Mouse (Mus musculus): ENCODE results near the gene Gabrg3.

Gene Gabrg3

DNA sequence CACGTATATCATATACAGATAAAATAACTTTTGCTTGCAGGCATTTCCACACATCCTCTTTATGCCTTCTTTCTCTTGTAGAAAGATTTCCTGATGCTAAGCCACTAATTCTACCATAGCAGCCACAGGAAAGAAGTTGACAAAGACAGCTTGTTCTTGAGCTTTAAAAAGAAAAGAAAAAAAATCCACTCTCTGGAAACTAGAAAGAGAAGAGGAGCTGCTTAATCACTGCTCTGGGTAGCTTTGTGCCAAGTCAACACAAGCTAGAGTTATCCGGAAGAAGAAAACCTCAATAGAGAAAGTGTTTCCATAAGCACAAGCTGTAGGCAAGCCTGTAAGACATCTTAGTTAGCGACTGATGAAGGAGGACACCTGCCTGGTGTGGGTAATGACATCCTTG lies 321.6 kb downstream of the Gabrg3 start:
- no peak for DNase-seq (ENCODE audit: low spot score)

DNA sequence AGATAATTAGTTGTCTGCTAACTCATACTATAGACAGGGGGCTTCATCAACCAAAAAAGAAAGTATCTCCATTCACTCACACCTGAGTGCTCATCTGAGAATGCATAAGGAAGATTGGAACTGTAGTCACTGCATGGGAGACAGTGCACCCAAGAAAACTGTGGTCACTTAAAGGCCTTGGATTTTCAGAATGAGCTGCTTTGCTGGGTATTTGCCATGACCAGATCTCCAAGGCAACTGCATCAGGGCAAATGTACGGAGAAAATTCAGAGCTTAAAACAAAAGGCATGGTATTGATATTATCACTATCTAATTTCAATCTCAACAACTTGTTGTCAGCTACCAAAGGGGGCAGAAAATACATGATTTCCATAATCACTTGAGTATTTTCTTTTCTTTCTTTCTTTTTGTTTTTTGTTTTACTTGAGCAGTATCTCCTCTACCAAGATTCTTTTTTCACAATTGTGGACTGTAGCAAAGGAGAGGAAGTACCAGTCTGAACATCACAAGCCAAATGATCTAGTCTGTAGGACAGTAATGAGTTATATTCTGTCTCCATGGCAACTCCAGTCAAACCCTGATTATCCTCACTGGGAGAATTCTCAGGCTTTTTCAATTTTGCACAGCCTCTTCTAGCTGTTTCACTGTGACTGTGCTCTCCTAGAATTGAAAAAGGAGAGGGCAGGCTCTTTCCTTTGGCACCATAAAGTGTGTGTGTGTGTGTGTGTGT lies 335.9 kb downstream of the Gabrg3 start:
- DNase-seq (ENCODE audit: low spot score): no peak

DNA sequence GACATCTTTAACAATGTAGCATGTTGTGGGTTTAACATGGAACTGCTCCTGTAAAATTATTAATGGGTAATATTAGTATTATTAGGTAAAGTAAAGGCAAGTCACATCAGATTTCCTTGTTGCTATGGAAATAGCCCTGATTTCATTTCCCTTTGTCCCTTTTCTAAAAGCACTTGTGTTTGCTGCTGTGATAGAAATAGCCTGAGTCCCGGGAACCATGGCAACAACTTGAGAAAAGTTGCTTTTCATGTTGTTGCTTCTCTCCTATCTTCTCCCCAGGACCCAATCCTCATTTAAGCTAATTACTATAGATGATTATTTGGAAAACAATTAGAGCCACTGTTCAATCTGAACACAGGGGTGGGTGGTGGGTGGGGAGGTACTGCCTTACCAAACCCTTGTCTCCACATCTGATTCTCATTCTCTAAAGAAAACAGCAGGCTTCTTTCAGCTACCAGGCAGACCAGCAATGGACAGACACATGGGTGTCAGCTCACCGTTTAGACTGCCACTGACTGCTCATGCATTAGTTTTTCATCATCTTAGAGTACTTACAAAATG lies 349.0 kb downstream of the Gabrg3 start:
- DNase-seq (ENCODE audit: low spot score): no peak

DNA sequence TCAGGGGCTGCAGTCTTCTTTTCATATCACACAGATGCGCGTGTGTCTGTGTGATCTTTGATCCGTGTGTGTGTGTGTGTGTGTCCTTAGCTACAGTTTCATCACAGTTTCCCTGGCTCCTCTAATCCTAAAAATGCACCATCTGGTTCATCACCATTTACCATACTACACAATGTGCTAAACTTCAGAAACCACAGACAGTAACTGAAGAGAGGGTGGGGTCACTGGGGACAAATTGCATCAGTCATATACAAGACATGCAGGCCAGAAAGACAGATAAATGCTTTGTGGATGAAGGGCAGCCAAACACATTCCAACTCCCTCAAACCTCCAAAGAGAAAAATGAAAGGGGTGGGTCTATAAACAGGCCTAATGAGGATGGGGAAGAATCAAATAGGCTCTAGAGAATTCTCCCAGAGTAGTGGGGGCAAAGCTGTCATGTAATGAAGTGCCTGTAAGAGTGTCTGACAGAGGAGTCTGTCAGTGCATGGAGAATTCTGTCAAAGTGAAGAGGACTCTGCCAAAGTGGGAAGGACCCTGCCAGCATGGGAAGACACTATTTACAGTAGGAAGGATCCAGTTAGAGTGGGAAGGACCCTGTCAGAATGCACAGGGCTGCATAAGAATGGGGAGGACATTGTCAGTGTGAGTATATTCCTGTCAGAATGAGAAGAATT lies 386.3 kb downstream of the Gabrg3 start:
- no peak for DNase-seq (ENCODE audit: low spot score)

DNA sequence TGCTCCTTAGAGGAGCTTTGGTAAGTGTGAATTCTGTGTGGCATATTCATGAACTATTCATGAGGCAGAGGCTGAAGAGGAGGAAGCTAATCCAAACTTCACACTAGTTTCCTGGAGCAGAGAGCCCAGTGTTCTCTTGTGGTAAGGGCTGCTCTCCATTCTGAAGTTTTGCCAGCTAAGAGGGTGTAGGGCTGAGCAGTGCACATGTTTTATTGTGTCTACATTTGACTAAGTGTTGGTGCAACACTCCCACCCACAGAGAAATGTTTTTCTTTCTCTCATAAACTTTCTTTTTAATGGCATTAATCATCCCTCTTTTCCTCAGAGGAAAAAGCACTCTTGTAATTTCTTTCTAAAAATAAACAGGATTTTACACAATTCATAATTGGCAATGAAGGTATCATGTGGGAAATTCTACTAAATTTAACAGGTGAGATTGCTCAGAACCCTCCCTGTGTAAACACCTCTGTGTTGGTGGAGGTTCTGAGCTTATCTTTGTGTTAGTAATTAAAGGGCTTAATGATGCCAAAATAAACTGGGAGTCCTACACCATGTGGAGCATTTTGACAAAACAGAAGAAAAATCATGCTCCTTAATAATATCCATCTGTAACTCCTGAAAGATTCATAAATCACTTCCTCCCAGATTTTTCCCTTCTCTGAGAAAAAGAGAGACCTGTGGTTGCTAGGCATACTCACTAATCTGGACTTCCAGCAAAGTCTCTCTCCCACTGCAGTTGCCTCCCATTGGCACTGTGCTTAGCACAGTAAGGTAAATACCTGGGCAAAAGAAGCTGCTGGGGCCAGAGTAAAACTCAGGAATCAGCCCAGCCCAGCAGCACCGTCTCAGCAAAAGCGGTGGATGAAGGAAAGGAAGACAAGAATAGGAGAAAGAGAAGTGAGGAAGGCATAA lies 389.0 kb downstream of the Gabrg3 start:
- no peak for DNase-seq (ENCODE audit: low spot score)

DNA sequence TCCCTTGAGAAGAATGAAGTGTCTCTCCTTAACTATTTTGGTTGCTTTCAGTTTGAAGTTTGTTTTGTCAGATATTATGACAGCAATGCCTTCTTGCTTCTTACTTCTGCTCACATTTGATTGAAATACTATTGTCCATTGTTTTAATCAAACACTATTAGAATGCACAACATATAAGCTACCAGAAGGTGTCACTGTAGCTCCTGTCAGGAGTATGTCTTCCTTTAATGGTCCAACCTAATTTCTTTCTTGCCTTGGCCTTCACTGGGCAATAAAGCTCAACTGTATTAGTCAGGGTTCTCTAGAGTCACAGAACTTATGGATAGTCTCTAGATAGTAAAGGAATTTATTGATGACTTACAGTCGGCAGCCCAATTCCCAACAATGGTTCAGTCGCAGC lies 440.6 kb downstream of the Gabrg3 start:
- no peak for DNase-seq (ENCODE audit: low spot score)

DNA sequence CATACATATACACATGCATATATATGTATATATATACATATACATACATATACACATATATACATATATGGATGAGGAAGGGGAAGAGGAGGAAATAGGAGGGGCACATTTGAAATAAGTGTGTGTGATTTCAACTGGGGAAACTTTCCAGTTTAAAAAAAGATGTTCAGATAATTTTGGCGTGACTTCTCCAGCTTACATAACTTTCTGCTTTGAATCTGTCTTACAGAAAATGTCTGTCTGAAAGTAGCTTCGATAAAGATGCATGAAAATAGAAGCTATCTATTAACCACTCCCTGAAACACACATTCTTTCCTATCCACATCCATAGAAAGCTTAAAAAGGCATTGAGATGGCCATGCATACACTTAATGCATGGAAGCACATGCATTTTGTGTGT lies 445.4 kb downstream of the Gabrg3 start:
- no peak for DNase-seq (ENCODE audit: low spot score)

DNA sequence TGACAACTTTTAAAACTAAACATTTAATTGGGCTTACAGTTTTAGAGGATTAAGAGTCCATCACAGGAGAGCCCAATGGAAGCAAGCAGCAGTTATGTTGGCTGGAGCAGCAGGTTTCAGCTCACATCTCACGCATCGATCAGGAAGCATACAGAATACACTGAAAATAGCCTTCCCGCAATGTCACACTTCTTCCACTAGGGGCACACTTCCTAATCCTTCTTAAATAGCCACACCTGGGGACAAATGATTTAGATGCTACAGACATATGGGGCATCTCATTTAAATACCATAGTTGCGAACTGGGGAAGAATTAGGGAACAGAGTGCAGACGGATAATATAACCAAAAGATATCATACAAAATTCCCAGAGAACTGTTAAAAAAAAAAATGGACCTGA lies 449.0 kb downstream of the Gabrg3 start:
- DNase-seq (ENCODE audit: low spot score): no peak

DNA sequence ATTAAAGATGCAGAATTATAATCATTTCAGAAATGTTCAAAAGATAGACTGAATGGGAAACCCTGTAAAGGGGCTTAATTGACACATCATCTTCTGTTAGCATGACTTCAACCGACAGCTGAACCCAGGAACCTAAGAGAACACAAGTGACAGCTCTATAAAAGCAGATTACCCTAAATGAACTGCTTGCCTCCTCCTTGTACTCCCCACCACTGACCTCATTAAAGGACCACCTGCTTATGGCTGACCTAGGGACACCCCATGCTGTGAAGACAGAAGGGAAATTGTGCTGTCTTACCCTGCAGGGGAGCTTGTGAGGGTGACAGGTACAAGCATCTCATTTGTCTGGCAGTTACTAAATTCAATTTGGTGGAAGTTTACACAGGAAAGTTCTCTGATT lies 467.5 kb downstream of the Gabrg3 start:
- no peak for DNase-seq (ENCODE audit: low spot score)

DNA sequence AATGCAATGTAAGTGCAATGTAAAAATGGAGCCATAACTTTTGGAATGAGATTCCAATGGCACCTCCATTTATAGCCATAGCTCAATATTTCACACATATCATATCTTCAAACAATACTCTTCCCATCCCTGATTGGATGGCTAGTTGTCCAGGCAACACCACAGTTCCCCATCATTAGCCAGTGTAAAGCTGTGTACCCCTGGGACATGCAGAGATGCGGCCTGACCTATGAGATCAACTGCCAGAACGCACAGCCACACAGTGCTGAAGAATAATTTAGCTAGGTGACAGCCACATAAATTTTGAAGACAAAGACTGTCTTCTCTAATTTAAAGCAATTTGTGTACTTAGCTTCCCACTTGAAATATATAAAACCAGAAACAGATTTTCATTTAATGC lies 472.1 kb downstream of the Gabrg3 start:
- DNase-seq (ENCODE audit: low spot score): no peak

DNA sequence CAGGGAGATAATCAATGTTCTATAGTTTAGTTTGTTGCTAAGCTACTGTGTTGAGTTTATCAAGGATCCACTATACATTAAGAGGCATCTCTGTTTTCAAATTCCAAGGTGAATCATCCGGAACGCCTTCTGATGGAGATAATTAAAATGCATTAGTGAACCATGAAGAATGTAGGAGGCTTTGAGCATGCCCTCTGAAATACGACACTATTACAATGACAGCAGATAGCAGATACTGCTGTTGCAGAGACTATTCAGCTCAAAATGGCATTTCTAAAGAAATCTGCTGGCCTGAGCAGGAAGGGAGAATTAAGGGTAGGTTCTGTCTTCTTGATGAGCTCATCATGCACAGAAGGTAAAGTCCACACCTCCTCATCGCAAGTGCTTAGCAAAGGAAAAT lies 487.2 kb downstream of the Gabrg3 start:
- no peak for DNase-seq (ENCODE audit: low spot score)

DNA sequence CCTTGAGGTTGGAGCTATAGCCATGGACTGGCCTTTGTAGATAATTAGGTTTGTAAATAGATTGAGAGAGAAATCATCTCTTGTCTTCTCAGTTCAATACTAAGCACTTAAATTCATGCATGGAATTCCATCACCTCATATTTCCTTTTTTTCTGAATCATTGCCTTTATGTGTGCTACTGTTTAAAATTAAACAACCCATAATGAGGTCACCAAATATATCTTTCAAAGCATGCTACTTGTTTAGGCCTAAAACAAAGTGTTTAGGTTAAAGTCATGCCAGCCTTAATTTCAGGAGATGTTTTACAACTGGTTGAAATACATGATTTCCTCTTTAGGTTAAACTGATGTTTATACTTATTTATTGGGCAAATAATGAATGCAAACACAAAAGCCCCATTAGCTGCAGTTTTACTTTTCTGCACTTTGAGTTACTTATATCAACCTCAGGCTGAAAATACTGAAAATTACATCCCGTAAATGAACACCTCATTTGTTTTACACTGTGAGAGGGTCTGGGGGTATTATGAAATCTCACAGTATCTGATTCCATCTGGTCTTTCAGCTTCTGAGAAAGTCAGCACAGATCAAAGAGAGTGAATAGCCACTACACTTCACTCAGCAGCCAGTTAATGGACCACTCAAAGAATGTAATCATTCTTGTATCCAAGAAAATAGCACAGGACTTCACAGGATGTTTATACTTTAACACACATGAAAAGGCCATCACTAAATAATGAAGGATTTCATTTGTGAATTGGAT lies 519.5 kb downstream of the Gabrg3 start:
- no peak for DNase-seq (ENCODE audit: low spot score)

DNA sequence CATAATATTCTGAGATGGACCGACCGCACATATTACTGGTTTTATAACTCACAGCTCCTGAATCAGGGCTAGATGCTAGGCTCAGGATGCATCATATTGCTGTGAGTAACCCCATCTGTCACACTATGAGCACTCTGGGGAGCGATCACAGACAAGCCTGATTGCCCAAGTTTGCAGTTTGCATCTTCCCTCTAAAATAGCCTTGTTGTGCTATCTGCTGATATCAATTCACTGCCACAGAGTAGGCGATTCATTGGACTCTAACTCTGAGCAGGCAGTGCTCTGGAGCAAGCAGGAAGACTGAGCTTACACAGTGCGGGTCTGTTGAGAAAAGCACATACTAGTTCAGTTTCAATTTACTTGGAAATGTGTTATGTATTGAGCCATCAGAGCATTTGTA lies 543.4 kb downstream of the Gabrg3 start:
- DNase-seq (ENCODE audit: low spot score): no peak

DNA sequence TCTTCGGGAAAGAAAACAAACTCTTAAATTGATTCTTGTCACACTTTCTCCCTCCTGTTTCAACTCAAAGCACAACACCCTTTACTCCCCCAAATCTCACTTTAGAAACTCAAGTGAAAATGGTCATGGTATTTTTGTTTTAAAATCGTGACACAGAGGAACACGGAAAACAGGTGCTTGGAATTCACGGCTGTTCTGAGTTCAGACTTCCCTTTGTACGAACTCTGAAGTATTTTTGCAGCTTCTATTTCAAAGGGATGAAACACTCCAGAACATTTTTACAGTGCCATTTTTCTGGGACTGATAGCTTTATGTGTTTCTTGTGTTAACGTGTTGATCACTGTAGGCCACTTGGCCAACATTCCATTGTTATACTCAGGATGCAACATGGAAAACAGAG lies 561.5 kb downstream of the Gabrg3 start:
- DNase-seq (ENCODE audit: low spot score): no peak

DNA sequence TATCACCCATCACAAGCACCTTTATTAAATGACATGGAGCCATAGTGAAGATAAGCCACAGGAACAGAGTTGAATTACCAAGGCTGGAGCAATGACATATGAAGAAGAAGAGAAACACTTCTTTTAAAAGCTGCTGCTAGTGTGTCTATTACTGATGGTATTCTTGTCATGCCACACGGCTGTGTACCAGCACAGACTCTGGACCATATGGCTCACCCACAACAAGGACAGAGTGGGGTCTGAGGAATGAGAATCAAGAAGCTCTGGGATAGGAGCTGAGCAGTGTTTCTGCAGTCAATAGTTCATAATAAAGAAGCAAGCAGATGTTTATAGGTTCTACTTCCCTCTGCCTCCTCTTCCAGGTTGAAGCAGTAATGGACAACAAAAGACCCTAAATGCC lies 585.1 kb downstream of the Gabrg3 start:
- DNase-seq (ENCODE audit: low spot score): no peak

DNA sequence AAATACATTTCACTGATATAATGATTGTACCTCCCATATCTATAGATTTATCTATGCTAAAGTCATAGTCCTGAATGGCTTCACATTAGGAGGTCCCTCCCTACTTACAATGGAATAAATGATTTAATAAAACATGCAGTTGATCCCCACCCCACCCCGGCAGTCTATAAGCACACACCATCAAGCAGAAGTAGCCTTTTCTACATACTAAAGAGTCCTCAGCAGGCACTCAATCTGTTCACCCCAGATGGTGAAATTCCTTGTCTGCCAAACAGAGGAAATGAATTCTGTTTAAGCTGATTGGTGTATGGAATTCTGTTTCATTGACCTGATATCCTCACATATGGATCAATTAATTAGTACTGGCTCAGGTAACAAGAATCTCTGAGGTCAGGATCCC lies 607.9 kb downstream of the Gabrg3 start:
- DNase-seq (ENCODE audit: low spot score): no peak

DNA sequence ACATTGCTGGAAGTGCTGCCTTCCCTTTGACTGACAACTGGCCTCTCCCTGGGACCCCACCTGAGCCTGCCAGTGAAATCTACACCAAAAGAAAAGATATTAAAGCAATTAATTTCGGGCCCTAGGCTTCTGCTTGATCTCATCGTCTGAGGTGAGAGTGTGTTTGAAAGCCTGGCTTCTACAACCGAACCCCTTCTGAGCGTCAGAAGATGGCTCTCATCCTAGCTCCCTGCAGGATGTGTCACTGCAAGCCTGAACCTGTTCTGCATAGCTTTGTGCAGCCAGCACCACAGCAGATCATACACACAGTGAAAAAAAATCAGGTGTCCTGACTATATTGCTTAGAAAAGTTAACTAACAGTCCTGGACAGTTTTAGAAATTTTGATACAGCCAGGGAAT lies 618.8 kb downstream of the Gabrg3 start:
- DNase-seq (ENCODE audit: low spot score): no peak

DNA sequence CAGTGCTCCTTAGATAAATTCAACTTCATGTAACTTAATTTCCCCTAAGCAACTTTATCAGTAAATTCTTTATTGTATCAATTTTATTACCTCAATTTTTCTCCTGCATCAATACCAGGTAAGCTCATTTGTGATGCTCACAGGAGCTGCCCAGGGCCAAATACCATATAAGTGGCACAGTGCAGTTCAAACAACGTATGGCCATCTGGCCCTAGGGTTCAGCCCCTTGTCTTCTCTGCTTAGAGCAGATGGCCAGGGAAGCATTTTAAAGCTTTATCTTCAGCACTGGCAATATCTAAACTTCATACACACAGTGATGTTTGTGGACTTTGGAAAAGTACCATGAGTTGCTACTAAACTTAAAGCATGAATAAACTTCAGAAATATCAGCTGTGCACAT lies 619.2 kb downstream of the Gabrg3 start:
- no peak for DNase-seq (ENCODE audit: low spot score)

DNA sequence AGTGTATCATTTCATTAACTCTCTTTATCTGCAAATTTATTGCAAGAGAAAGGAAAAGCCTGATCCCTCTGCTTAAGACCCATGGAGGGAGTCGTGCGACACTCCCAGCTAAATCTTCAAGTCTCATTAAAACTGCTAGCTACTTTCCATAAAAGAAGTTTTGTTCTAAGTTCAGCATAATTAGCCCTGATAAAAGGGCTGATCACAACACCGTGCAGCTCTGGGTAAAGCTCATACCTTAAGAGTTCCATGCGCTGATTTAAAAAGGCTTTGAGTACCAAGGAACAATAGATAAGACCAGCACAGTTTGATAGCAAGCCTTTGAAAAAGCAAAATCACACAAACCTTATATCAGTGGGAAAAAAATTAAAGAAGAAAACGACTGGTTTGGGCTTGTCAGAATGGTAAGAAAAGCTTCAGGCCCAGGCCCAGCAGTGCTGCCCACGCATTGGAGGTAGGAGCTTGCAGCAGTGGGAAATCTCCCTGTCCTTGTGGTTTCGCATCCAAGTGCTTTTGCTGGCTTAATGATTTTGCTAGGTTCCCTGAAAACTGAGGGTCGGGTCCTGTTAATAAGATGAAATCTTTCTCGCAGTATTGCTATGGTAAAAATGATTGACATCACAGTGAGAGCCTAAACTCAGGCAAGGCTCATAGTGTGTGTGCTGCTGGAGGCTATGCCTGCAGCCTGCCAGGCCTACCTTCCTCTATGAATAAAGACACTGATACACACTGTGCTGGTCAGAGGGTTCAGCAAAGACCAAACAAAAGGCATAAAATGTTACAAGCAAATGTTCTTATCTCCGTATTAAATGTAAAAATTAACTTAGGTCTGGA lies 621.2 kb downstream of the Gabrg3 start:
- DNase-seq (ENCODE audit: low spot score): no peak

DNA sequence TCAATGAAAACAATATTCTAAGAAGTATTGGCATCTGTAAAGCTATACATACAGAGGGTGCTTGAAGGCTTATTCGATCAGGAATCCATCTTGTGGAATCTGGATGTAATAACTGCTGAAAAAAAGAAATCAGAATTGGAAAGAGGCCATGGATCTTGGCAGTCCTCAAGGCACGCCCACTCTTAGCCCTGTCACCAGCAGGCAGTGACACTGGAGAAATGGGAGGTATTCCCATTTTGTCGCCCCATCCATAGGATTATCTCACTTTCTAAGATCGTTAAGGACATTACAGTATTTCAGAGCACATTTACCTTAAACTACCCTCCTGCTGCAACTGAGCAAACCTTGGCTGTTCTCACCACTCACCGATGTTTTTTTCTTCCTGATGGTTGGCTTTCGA lies 657.8 kb downstream of the Gabrg3 start:
- DNase-seq (ENCODE audit: low spot score): no peak

All from yolk sac, embryonic 10.5 days (tissue).